Mouse (Mus musculus): ENCODE measurements around the gene Tcp11l1. TPM values are rescaled to one million over a fixed set of nuclear protein-coding genes. Genes with fewer than 3 reads are reported as not detected.

Tcp11l1 gene
- polyA plus RNA-seq, 1 experiment: 16.5 TPM

DNA sequence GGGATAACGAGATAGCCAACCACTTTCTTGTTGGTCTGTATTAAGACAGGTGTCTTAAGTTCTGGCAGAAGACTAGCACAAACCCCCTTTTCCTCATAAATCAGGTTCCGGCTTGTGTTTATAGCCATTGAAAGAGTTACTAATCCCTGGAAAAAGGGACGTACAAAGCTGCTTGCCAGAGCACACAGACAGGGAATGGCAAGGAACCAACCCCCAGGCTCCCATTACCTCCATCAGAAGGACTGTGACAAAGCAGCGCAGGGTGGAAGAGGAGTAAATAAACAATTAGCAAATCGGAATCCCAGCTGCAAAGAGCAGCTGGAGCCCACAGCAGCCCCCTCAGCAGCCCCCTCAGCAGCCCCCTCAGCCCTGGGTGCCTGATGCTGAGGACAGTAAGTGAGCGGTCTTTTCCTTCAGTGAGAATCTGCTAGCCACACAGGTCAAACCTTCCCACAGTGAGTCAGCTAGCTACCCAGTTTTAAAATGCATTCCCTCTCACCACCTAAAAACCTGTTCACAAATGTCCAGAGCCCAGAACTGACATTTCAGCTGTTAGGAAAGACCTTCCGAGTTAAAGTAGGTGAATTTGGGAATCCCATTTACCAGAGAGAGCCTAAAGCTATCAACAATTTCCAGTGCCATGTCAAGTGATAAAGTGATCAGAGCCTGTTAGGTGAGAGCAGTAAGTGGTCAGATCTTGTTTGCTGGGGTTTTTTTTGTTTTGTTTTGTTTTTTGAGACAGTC, 29.2 kb upstream of the Tcp11l1 start:
- TF ChIP-seq POLR2A (IDR thresholded peaks at IDR 0.05; ENCODE audit: extremely low read depth, insufficient read depth, low read length) (no peak), CTCF (IDR thresholded peaks at IDR 0.05; ENCODE audit: extremely low read depth, insufficient read depth, low read length) (no peak)
- no peak overlapping the region for H3K27ac ChIP-seq (ENCODE audit: insufficient read depth, low read length)
- peaks cover 2% of the 10 kb centered on the region; the same call in 1 of the 2 replicates for H3K4me1 ChIP-seq (ENCODE audit: control insufficient read depth, insufficient read depth, low read length)
- no peak overlapping the region for H3K4me3 ChIP-seq (ENCODE audit: insufficient read depth, low read length)

GRCm38 (mm10) chr2:104740248-104740949, 28.4 kb upstream of the Tcp11l1 start:
- H3K4me1 ChIP-seq (ENCODE audit: control insufficient read depth, insufficient read depth, low read length): peaks cover 2% of the 10 kb centered on the region; the same call in 1 of the 2 replicates
- no peak overlapping the region for H3K4me3 ChIP-seq (ENCODE audit: insufficient read depth, low read length)
- H3K27ac ChIP-seq (ENCODE audit: insufficient read depth, low read length): no peak overlapping the region
- TF ChIP-seq CTCF (IDR thresholded peaks at IDR 0.05; ENCODE audit: extremely low read depth, insufficient read depth, low read length): no peak
- no peak for TF ChIP-seq POLR2A (IDR thresholded peaks at IDR 0.05; ENCODE audit: extremely low read depth, insufficient read depth, low read length)

DNA sequence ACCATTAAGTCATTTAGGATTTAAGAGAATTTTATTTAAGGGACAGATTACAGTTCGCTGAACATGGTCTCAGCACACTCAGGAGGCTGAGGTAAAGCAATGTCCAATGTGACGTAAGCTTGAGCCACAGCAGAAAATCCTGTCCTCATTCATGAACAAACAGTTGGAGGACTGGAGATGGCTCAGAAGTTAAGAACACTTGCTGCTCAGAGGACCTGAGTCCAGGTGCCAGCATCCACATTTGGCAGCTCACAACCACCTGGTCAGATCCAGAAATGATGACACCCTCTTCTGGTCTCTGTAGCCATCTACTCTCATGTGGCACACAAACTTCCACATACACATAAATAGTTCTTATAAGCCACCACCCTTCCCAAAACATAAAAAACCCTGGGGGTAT, 27.7 kb upstream of the Tcp11l1 start:
- Histone ChIP-seq H3K27ac (ENCODE audit: insufficient read depth, low read length) (no peak overlapping the region), H3K4me1 (ENCODE audit: control insufficient read depth, insufficient read depth, low read length) (peaks cover 2% of the 10 kb centered on the region; the same call in 1 of the 2 replicates), H3K4me3 (ENCODE audit: insufficient read depth, low read length) (no peak overlapping the region)
- TF ChIP-seq POLR2A (IDR thresholded peaks at IDR 0.05; ENCODE audit: extremely low read depth, insufficient read depth, low read length): no peak
- TF ChIP-seq CTCF (IDR thresholded peaks at IDR 0.05; ENCODE audit: extremely low read depth, insufficient read depth, low read length): no peak

GRCm38 (mm10) chr2:104736241-104736640, 24.3 kb upstream of the Tcp11l1 start:
- TF ChIP-seq POLR2A (IDR thresholded peaks at IDR 0.05; ENCODE audit: extremely low read depth, insufficient read depth, low read length) (no peak), CTCF (IDR thresholded peaks at IDR 0.05; ENCODE audit: extremely low read depth, insufficient read depth, low read length) (no peak)
- H3K4me1 ChIP-seq (ENCODE audit: control insufficient read depth, insufficient read depth, low read length): no peaks in the 10 kb centered on the region
- H3K27ac ChIP-seq (ENCODE audit: insufficient read depth, low read length): no peak overlapping the region
- H3K4me3 ChIP-seq (ENCODE audit: insufficient read depth, low read length): no peak overlapping the region

- Histone ChIP-seq H3K4me3 (ENCODE audit: insufficient read depth, low read length) (no peak overlapping the region), H3K4me1 (ENCODE audit: control insufficient read depth, insufficient read depth, low read length) (no peaks in the 10 kb centered on the region), H3K27ac (ENCODE audit: insufficient read depth, low read length) (no peak overlapping the region)
- TF ChIP-seq POLR2A (IDR thresholded peaks at IDR 0.05; ENCODE audit: extremely low read depth, insufficient read depth, low read length): no peak
Observed at GRCm38 (mm10) chr2:104732562-104733256, 20.7 kb upstream of the Tcp11l1 start.

- no peak for TF ChIP-seq CTCF (IDR thresholded peaks at IDR 0.05; ENCODE audit: extremely low read depth, insufficient read depth, low read length)
- no peak for TF ChIP-seq POLR2A (IDR thresholded peaks at IDR 0.05; ENCODE audit: extremely low read depth, insufficient read depth, low read length)
- no peak overlapping the region for H3K27ac ChIP-seq (ENCODE audit: insufficient read depth, low read length)
- no peaks in the 10 kb centered on the region for H3K4me1 ChIP-seq (ENCODE audit: control insufficient read depth, insufficient read depth, low read length)
- H3K4me3 ChIP-seq (ENCODE audit: insufficient read depth, low read length): no peak overlapping the region
Observed at GRCm38 (mm10) chr2:104732033-104732444, 20.1 kb upstream of the Tcp11l1 start.

- no peak for TF ChIP-seq CTCF (IDR thresholded peaks at IDR 0.05; ENCODE audit: extremely low read depth, insufficient read depth, low read length)
- TF ChIP-seq POLR2A (IDR thresholded peaks at IDR 0.05; ENCODE audit: extremely low read depth, insufficient read depth, low read length): no peak
- Histone ChIP-seq H3K4me3 (ENCODE audit: insufficient read depth, low read length) (no peak overlapping the region), H3K4me1 (ENCODE audit: control insufficient read depth, insufficient read depth, low read length) (no peaks in the 10 kb centered on the region), H3K27ac (ENCODE audit: insufficient read depth, low read length) (no peak overlapping the region)
Observed at GRCm38 (mm10) chr2:104727369-104727768, 15.4 kb upstream of the Tcp11l1 start.

DNA sequence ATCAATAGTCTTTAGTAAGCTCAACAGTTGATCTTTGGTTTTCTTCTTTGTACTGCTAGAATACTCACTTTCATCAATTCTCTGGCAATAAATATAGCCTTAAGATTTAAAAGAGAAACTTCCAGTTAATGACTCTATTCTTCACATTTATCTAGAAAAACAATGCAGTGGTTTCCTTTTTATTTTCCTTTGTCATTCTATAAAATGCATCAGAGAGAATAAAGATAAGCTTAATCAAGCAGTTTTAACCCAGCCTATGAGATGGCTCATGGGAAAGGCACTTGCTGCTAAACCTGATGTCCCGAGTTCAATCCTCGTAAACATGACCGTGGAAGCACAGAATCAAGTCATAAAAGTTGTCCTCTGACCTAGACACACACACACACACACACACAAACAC, 10.1 kb upstream of the Tcp11l1 start:
- no peak for TF ChIP-seq CTCF (IDR thresholded peaks at IDR 0.05; ENCODE audit: extremely low read depth, insufficient read depth, low read length)
- TF ChIP-seq POLR2A (IDR thresholded peaks at IDR 0.05; ENCODE audit: extremely low read depth, insufficient read depth, low read length): no peak
- no peak overlapping the region for H3K27ac ChIP-seq (ENCODE audit: insufficient read depth, low read length)

DNA sequence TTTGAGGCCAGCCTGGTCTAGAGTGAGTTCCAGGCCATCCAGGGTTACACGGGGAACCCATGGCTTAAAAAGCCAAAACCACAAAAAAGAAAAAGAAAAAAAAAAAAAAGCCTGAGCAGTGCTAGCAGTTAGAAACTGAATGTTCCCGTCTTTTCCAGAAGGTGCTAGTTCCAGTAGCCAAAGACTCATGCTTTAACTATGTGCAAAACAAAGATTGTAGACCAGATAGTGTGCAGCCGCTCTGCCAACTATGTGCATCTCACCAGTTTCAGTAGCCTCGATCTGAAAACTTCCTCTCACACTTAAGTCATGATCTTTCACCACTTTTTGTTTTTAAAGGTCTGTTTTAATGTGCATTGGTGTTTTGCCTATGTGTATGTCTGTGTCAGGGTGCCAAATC, 5.9 kb upstream of the Tcp11l1 start:
- H3K27ac ChIP-seq (ENCODE audit: insufficient read depth, low read length): no peak overlapping the region
- TF ChIP-seq CTCF (IDR thresholded peaks at IDR 0.05; ENCODE audit: extremely low read depth, insufficient read depth, low read length) (no peak), POLR2A (IDR thresholded peaks at IDR 0.05; ENCODE audit: extremely low read depth, insufficient read depth, low read length) (no peak)
- no peaks in the 10 kb centered on the region for H3K4me1 ChIP-seq (ENCODE audit: control insufficient read depth, insufficient read depth, low read length)
- no peak overlapping the region for H3K4me3 ChIP-seq (ENCODE audit: insufficient read depth, low read length)

More for the DNA sequence above, 10.1 kb upstream of the Tcp11l1 start:
- H3K4me1 ChIP-seq (ENCODE audit: control insufficient read depth, insufficient read depth, low read length): no peaks in the 10 kb centered on the region
- no peak overlapping the region for H3K4me3 ChIP-seq (ENCODE audit: insufficient read depth, low read length)

Measured in cortical plate, adult 2 months (tissue).